Comparison of ENCODE assay signal across 7 mouse cellular contexts in genomic region chr7:27859301-27860251, GRCm38 (mm10). TPM values are rescaled to one million over a fixed set of nuclear protein-coding genes. Genes with fewer than 3 reads are reported as not detected.
DNase-seq lines count a peak whose midpoint lies in the region; ATAC-seq and TF ChIP-seq lines count a peak whose summit lies in the region.

No protein-coding gene starts in this region.

- no peak for TF ChIP-seq POLR2A in testis, adult 2 months (IDR thresholded peaks at IDR 0.05; ENCODE audit: control insufficient read depth, low read depth, low read length)

- H3K36me3 ChIP-seq in testis, adult 2 months (ENCODE audit: control insufficient read depth, insufficient read depth, low read length), result no peaks in the 10 kb centered on the region
- peaks cover 9% of the 10 kb centered on the region for H3K36me3 ChIP-seq in embryonic facial prominence, embryonic 12.5 days
- peaks cover 30% of the 10 kb centered on the region for H3K36me3 ChIP-seq in hindbrain, embryonic 12.5 days

- H3K9me3 ChIP-seq in embryonic facial prominence, embryonic 12.5 days, result no peaks in the 10 kb centered on the region
- no peaks in the 10 kb centered on the region for H3K9me3 ChIP-seq in hindbrain, embryonic 12.5 days (replicated peaks)

- no peak for DNase-seq in testis, postnatal 14 days (ENCODE audit: low spot score)
- DNase-seq in lung, postnatal 10 days, result peak; percentile 6
- DNase-seq in urinary bladder, postnatal 36 days (ENCODE audit: low spot score in 2 of 2), result no peak
- no peak for DNase-seq in layer of hippocampus, postnatal 36 days

- H3K27ac ChIP-seq in testis, adult 2 months (ENCODE audit: control insufficient read depth, insufficient read depth, low read depth, low read length), result peak overlapping the region; percentile 54; the same call in 1 of the 2 replicates
- H3K27ac ChIP-seq in embryonic facial prominence, embryonic 12.5 days, result no peak overlapping the region
- H3K27ac ChIP-seq in hindbrain, embryonic 12.5 days, result no peak overlapping the region

- H3K4me1 ChIP-seq in testis, adult 2 months (ENCODE audit: control insufficient read depth, insufficient read depth, low read length), result peaks cover 5% of the 10 kb centered on the region
- peaks cover 9% of the 10 kb centered on the region; the same call in 1 of the 2 replicates for H3K4me1 ChIP-seq in embryonic facial prominence, embryonic 12.5 days
- peaks cover 18% of the 10 kb centered on the region for H3K4me1 ChIP-seq in hindbrain, embryonic 12.5 days

- no peak for TF ChIP-seq CTCF in testis, adult 2 months (IDR thresholded peaks at IDR 0.05; ENCODE audit: control insufficient read depth, insufficient read depth, insufficient replicate concordance, low read depth, low read length)

- no peaks in the 10 kb centered on the region for H3K27me3 ChIP-seq in testis, adult 2 months (ENCODE audit: control insufficient read depth, insufficient read depth, low read length)
- H3K27me3 ChIP-seq in embryonic facial prominence, embryonic 12.5 days, result no peaks in the 10 kb centered on the region
- H3K27me3 ChIP-seq in hindbrain, embryonic 12.5 days, result no peaks in the 10 kb centered on the region

- no peak for ATAC-seq in embryonic facial prominence, embryonic 12.5 days (ENCODE audit: insufficient number of reproducible peaks, insufficient read depth, low FRiP score, low TSS enrichment)
- no peak for ATAC-seq in hindbrain, embryonic 12.5 days (ENCODE audit: low FRiP score)

- peak overlapping the region; percentile 66; the same call in 1 of the 2 replicates for H3K9ac ChIP-seq in embryonic facial prominence, embryonic 12.5 days
- peak overlapping the region; percentile 67; the same call in 1 of the 2 replicates for H3K9ac ChIP-seq in hindbrain, embryonic 12.5 days

- H3K4me3 ChIP-seq in testis, adult 2 months (ENCODE audit: control insufficient read depth, low read depth, low read length), result peak overlapping the region; percentile 87; the same call in 1 of the 2 replicates
- H3K4me3 ChIP-seq in embryonic facial prominence, embryonic 12.5 days, result peak overlapping the region; percentile 62
- peak overlapping the region; percentile 50 for H3K4me3 ChIP-seq in hindbrain, embryonic 12.5 days

- 29% methylated on average over 10 of the region's 10 CpGs for WGBS in embryonic facial prominence, embryonic 12.5 days
- WGBS in hindbrain, embryonic 12.5 days, result 38% methylated on average over 10 of the region's 10 CpGs

- H3K4me2 ChIP-seq in embryonic facial prominence, embryonic 12.5 days (replicated peaks), result peak overlapping the region; percentile 81
- H3K4me2 ChIP-seq in hindbrain, embryonic 12.5 days (replicated peaks), result peak overlapping the region; percentile 76

RNA-seq across cellular contexts. Expression of gene Zfp607a, which starts 2.2 kb away (rescaled TPM):
- polyA plus RNA-seq in testis, adult 2 months (2012; rRNA removed), result 3.4 and 4.3 TPM in 2 replicates
- polyA plus RNA-seq in embryonic facial prominence, embryonic 12.5 days (2016; fragmentation: Nextera tagmentation; extraction: Ambion mirVana), result 3.9 and 4.5 TPM in 2 replicates
- 2.2 and 3.1 TPM in 2 replicates for polyA plus RNA-seq in hindbrain, embryonic 12.5 days (2016; fragmentation: Nextera tagmentation; extraction: Ambion mirVana)
- total RNA-seq in layer of hippocampus, postnatal 36 days (2021), result 1 to 10 TPM; 1.9 to 2.5 TPM

RNA-seq across cellular contexts. Expression of gene Zfp59, which starts 21.2 kb away (rescaled TPM):
- 2.0 and 2.3 TPM in 2 replicates for polyA plus RNA-seq in testis, adult 2 months (2012; rRNA removed)
- polyA plus RNA-seq in embryonic facial prominence, embryonic 12.5 days (2016; fragmentation: Nextera tagmentation; extraction: Ambion mirVana), result 9.4 and 10.5 TPM in 2 replicates
- polyA plus RNA-seq in hindbrain, embryonic 12.5 days (2016; fragmentation: Nextera tagmentation; extraction: Ambion mirVana), result 11.7 and 12.5 TPM in 2 replicates
- 1 to 10 TPM; 4.1 to 4.4 TPM for total RNA-seq in layer of hippocampus, postnatal 36 days (2021)

RNA-seq across cellular contexts. Expression of gene Zfp626, which starts 52.6 kb away (rescaled TPM):
- 4.1 and 6.3 TPM in 2 replicates for polyA plus RNA-seq in testis, adult 2 months (2012; rRNA removed)
- polyA plus RNA-seq in embryonic facial prominence, embryonic 12.5 days (2016; fragmentation: Nextera tagmentation; extraction: Ambion mirVana), result 2.2 and 3.1 TPM in 2 replicates
- polyA plus RNA-seq in hindbrain, embryonic 12.5 days (2016; fragmentation: Nextera tagmentation; extraction: Ambion mirVana), result 2.1 and 2.2 TPM in 2 replicates
- 1 to 10 TPM; 8.8 to 10.0 TPM for total RNA-seq in layer of hippocampus, postnatal 36 days (2021)
